Mouse (Mus musculus) c-Kit-positive CD71-positive TER-119-positive erythroid progenitor cells, embryonic 14.5 days (primary cell): Measurements from ENCODE around the gene Lrrc26.

Experiments used
- DNase-seq: peaks from one replicate; pipeline ENCODE4 v3.0.0-alpha.2; 2013; ENCODE audit warnings: low spot score

Gene Lrrc26

DNA sequence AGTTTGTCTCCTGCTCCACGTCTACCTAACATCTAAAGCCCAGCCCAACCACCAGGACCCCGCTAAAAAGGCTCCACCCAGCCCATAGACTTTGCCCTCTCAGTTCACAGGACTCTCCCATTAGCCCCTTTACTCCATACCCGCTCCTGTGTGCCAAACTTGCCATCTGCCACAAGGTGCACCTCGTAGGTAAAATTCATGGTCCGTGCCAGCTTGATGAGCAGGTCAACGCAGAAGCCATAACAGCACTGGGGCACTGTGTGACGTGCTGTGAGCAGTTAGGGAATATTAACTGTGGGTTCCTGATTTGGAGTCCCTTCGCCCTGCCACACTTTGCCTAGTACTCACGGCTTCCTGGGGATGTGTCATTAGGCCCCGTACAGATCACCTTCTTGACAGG, 8.3 kb downstream of the Lrrc26 start:
- no peak for DNase-seq

DNA sequence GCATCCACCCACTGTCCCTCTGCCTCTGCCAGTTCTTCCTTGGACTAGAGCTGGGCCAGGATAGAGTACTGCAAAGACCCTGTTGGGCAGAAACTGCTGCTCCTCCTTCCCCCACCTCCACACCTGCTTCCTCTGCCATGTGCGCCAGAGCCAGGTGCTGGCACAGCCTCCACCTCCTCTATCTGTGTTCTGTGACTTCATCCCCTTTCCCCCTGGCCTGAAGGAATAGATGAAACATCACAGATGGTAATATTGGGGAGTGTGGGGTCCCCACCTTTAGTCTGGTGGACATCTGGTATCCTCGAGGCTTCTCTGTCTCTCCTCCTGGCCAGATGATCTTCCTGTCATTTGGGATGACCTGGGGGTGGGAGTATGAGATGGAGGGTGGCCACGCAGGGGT, 13.7 kb downstream of the Lrrc26 start:
- DNase-seq, result no peak

DNA sequence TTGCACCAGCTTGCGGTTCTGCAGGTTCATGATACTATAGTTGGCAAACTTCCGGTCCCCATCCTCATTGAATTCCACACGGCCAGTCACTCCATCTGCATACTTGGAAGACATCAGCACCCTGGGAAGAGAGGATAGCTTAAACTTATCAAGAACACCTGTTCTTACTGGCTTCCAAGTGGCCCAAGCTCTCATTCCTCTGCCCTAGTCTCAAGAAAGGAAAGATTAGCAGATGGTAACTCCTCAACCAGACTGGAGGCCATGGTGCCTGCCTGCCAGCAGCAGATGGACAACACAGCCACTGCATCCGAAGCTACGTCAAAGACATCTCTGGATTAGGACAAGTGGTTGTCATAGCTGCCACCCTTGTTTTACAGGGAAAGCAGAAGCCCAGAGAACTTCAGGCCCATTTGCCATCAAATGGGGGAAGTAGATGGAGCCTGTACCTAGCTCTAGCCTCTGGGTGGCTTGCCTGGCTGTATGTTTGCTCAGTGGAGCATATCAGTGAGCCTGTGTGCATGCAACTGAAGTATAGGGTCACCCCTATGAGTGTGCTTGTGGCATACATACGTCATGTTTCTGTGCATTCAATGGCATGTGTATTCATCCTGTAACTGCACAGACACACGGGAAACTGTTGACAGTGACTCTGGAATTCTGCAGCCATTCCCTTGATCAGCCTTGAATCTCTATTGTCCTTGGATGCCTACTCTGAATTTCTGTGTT, 14.4 kb downstream of the Lrrc26 start:
- DNase-seq, result no peak

DNA sequence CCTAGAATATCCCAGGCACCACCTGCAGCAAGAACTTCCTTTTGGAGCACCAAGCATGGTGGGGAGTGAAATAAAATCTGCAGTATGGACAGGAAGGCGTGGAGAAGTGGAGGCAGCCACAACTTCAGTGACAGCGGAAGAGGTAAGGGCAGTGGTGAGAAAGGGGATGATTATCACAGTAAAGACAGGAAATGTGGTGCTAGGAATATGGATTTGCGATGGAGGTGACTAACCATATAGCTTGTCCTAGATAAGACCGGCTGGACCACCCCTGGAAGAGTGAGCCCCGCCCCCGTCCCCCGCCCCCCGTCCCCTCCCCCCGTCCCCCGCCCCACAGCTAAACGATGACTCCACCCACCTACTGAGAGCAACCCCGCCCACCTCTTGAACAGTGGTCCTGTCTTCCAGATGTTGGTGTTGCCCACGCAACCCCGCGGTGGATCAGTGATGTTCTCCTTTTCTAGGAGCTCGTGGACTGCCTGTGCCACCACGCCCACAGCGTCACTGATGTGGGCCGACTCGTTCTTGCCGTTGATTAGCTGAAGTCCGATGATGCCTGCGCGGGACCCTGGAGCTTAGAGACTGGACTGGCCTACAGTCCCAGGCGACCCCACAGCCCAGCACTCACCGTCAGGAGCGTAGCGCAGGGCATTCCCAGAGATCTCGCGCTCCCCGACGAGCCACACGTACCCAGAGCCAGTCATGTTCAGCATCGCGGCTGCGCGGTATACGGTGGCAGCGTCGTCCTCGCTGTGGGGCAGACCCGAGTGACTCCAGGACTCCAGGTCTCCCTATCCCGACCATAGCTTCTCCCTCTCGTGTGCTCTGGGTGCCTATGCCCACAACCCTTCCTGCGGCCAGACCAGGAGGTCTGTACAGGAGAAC, 15.2 kb downstream of the Lrrc26 start:
- no peak for DNase-seq

DNA sequence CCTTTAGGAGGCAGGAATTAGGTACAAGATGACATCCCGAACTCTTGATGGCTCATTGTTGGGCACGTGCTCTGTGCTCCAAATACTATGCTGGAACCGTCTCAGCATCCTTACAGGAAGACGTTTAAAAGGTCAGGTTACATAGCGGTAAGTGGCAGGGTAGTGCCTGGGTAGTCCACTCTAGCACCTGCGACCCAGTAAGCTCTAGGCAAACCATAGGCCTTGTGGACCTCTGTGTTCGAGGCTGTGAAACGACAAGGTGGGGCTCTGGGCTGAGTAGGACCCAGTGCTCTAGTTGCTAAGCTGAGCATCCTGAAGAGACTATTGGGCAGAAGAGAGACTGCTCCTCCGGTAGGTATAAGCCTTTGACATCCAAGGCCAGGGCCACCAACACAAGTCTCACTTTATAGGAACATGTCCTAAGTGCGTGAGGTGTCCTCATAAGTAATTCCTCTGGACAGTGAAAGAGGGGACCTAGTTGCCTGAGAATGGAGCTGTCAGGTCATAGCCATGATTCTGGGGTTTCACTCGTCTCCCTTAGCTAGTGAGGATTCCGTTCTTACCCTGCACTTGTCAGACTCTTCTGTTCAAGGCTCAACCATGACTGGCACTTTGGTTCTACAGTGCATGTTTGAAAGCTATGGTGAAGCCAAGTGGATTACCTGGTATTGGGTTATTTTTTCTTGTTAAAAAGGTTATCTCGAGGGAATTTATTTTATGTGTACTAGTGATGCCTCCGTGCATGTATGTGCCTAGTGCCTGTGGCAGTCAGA, 16.1 kb downstream of the Lrrc26 start:
- DNase-seq, result no peak

DNA sequence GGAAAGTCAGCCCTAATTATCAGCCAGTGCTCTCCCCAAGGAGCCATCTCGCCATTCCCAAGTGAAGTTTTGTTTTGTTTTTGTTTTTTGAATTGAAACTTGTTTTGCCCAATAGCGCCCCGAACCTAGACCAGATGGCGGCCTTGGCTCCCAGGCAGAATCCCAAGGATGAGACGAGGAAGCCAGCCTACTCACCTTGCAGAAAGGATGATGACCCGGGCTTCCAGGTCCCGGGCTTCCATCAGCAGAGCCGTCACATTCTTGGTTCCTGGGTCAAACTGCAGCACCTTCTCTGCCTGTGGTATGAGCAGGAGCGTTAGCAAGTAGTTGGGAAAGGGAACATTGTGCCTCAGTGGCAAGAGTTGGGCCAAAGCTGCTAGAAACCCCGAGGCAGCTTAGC, 20.5 kb downstream of the Lrrc26 start:
- no peak for DNase-seq

DNA sequence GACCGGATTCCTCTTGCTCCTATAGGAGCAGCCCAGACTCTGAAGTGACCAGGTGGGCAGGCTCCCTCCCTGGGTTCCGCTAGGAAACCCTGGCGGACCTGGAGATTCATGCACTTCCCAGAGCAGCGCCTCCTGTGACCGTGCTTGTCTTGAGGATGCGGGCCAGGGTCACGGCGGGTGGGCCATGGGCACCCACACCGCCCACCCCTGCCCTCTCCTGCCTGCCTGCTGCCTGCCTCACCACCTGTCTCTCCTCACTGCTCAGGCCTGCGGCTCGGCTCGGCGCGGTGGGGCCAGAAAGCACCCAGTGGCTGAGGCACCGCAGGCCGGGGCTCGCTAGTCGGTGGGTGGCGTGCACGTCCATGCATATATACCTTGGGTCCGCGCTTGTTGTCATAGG, 21.3 kb downstream of the Lrrc26 start:
- no peak for DNase-seq

DNA sequence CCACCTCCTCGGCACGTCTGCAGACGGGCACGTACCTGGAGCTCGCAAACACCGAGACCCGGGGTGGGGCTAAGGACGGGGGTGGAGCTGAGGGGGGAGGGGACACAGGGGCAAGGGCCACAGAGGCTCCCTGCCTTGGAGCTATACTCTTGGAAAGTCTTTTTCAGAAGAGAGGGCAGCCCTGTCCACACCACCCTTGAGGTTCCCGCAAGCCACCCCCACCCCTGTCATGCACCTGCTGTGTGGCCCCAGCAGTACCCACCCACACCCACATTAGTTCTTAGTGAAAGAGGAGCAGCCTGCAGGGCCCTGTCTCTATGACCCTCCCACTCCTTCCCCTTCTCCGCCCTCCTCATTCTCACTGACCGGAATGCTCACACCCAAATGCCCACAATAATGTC, 21.8 kb downstream of the Lrrc26 start:
- DNase-seq, result no peak

DNA sequence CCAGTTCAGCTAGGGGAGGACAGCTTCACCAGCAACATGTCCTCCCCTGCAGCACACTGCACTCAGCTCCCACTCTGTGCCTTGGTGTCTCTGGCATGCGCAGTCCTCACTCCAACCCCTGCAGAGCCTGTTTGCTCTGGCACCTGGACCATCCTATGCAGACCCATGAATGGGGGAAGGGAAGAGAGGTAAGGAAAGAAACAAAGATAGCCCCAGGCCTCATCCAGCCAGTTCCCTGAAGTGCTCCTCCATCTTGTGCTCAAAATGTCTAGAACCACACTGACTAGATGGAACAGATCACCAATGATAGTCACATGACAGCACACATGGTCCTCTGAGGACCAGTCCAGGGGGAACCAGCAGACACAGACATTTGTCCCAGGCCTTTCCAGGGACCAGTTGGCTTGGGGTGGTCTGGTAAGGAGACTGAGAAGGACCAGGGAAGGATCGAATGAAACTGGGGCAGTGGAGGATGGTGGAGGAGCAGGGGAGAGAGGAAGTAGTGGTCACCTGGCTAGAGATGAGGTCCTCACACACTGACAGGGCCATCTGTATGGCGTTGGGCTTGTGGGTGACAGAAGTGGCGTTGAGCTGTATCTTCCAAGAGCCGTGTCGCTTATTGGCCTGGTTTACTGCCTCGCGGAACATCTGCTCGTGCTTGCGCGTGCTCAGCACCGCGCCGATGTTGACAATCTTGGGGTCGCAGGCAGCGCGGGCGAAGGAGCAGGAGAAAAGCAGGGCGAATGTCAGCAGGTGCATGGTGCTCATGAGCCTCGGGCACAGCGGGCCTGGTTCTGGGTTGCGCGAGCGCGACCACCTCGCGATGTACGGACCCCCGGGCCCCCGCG, 28.6 kb downstream of the Lrrc26 start:
- no peak for DNase-seq

DNA sequence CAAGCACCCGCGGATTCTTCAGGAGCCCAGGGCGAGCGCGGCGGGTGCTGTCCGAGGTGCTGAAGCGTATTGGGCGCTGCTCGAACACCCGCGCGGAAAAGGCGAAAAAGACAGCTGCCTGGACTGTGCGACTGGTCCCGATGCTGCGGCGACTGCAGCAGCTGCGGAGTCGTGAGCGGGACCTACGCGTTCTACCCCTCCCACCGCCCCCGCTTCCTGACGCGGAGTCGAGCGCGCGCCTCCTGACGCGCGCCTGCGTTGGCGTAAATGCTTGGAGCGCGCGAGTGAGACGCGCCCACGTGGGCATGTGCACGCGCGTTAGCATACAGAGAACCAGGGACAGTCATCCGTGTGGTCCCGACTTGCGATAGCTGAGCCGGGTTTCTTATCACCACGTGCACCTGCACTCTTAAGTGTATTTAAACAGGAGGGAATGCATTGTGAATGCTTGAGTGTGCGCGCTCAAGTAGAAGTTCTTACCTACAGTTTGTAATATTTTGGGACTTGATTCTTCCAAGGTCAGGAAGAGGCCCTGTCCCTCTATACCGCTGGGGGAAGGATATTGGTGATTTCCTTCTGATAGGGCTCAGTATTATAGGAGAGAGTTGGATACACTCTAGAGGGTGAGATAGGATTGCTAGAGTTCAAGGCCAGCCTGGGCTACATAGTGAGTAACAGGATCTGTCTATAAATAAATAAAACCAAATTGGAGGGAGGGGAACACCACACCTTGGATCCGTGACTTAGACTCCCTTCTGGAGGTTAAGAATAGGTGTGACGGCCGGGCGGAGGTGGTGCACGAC, 29.5 kb downstream of the Lrrc26 start, which contains the start of gene Grin1:
Grin1 (minus strand) TSS at position 217 of the 803 bp plus-strand sequence.
- peak; percentile 59 for DNase-seq

DNA sequence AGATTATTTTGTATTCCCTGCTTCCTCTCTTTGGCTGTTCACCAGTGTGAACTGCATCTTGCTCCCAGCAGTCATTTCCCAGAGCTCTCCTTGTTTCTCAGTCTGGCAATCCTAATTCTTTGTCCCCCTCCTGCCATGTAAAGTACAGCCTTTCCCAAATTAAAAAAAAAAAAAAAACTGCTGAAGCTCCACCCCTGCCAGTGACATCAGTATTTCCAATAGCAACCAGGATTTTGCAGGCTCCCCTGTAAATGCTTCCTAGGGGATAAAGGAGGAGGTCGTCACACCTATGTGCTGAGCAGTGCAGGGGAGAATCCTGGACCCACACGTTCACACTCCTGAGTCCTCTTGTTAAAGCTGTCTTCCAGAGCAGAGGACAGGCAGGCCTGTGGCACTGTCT, 30.4 kb downstream of the Lrrc26 start:
- DNase-seq, result no peak

DNA sequence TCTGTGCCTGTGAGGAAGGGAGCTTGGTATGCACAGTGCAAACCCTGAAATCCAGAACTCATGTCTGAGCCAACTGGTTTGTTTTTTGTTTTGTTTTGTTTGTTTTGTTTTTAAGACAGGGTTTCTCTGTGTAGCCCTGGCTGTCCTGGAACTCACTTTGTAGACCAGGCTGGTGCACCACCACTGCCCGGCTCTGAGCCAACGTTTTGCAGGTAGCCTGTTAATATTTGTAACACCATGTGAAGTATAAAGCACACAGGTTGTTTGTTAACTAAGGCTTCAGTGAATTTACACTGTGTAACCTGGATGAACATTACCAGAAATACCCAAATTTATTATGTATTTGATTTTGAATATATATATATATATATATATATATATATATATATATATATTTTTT, 36.3 kb downstream of the Lrrc26 start:
- DNase-seq, result no peak

DNA sequence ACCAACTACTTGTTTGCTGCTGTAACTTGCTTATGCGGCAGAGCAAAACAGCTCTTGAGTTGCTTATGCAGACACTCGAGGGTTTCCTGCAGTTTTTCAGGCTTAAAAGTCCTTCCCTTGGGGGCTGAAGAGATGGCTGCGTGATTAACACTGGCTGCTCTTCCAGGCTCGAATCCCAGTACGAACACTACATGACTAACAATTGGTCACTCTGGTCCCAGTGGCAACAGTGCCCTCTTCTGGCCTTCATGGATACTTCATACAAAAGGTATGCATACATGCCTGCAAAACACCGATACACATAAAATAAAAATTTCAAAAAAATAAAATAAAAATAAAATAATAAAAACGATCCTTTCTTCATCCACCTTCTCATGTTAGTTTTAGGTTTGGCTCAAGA, 38.7 kb downstream of the Lrrc26 start:
- peak; percentile 47 for DNase-seq

DNA sequence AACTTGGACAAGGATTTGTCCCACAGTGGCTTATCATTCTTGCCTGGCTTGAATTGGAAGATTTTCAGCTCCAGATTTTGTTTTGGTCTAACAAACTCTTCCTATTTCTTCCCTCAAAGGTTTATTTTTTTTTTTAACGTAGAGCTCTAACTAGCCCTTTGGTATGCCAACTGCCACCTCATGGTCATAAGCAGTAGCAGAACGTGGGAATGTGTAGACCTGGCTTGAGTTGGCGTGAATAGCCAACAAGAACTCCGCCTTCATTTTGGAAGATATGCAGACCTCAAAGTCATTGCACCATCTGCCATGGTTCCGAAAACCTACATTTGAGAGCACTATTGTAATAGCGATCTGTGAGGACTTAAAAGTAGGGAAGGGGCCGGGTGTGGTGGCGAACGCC, 41.8 kb downstream of the Lrrc26 start:
- no peak for DNase-seq

DNA sequence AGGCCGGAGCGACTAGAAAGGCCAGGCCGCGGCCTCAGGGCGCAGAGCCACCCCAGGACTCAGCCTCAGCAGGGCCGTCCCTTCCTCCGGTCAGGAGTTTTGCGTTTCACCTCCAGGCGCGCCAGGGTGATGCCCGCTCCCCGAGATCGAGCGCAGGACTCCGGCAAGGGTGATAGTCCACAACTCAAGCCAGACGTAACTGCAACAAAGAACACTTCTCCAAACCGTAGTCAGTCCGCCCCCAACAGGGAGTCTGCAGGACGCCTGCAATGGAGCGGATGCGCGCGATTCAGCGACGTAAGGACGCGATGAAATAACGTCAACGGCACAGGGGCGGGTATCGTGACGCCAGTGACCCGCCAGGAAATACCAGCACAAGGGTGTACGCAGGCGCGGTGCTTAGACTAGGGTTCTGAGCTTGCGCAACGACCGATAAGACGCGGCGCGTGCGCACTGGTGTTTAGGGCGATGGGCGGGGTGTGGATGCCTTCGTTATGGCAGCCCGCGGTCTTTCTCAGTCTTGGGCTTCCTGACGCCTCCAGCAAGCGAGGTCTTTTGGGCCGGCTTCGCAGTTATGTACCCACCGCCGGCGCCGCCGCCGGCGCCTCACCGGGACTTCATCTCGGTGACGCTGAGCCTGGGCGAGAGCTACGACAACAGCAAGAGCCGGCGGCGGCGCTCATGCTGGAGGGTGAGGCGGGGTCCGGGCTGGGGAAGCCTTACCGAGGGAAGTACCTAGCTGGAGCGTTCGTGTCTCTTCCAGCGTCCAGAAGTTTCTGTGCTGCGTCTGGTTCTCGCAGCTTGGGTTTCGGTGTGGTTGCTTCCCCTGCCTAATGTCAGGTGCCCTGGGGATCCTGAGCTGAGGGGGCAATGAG, 42.8 kb downstream of the Lrrc26 start, which contains the start of gene Man1b1:
Man1b1 (plus strand) TSS at position 53 of the 875 bp plus-strand sequence.
- DNase-seq, result peak; percentile 99

DNA sequence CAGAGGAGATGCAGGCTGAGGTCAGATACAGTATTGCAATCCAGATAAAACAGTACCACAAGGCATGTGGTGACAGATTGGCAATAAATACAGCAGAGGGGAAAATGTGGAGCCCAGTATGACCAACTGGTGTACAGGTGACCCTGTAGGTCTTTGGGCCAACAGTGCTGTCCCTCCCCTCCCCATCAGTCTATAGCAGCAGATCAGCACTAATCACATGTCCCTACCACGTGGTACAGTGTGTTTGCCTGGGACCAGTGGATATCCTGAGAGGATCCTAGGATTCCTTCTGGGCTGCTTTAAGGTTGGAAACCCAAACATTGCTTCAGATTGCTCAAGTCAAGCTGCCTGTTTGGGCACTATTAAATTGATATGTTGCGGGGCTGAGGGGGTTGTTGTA, 43.9 kb downstream of the Lrrc26 start:
- no peak for DNase-seq

DNA sequence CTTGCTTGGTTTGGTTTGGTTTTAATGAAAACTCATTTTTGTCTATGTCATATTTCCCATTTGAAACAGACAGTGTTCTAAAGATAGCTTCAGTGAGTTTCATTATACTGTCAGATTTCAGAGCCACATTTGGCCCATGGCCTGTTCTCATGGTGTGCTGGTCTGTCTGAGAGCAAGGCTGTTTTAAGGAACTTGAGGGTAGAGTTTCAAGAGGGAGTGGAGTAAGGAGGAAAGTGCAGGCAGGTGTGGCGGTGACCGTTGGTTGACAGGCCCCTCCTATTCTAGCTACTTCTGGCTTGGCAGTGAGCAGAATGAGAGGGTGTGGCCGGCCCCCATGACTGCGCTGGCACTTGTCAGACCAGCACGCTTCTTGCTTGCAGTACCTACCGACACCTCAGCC, 48.6 kb downstream of the Lrrc26 start:
- no peak for DNase-seq
